Mouse (Mus musculus) inflammation-experienced regulatory T-cells, adult 6 months (primary cell): Measurements from ENCODE around the gene Ppfia1. TPM values are rescaled to one million over a fixed set of nuclear protein-coding genes. Genes with fewer than 3 reads are reported as not detected.

ENCODE experiments used
- ATAC-seq: one replicate; pipeline ENCODE4 v1.8.0; 2017
- polyA plus RNA-seq, 3 experiments: library from polyadenylated mRNA; unstranded; fragments of 100-300 nt; shearing (Covaris generic); gene quantifications; one replicate each; pipeline ENCODE4 v1.2.1; 2017

Gene Ppfia1
- polyA plus RNA-seq, 3 experiments from 2014 or later: 13.8 to 29.4 (median 21.1) TPM

DNA sequence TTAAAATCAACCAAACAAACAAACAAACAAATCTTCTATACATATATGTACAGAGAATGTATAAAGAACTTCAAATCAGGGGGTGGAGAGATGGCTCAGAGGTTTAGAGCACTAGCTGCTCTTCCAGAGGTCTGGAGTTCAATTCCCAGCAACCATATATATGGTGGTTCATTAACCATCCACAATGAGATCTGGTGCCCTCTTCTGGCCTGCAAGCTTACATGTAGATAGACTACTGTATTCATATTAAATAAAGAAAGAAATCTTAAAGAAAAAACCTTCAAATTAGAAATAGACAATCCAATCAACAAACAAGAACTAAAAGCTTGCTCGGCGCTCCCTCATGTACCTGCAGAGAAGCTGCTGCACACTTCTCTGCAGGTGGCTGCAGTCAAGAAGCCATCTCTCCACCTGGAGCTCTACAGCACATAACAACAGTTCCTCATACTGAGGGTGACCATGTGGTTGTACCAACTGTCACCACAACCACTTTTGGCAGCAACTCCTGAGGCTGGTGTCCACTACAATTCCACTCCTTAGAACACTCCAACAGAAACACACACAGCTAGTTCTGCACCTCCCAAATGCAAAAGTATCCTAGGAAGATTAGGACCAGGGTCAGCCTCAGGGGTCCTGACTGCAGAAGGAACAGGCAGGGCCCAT lies 3.5 kb downstream of the Ppfia1 start:
- no peak for ATAC-seq

DNA sequence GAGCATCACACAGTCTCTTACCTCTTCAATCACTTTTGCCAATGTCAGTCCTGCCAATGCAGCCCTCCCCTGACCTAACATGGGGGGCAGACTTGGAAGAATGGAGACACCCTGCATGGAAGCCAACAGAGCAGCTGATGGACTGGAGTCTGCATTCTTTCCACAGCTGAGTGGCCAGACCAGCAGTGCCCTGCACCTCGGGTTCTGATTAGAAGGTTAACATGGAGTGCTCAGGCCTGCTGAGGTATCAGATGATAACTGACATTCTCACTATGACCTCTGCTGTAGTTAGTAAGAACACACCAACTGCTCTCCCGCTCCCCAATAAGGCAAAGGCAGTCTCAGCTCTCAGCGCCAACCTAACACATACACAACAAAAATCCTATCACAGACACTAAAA lies 8.3 kb downstream of the Ppfia1 start:
- no peak for ATAC-seq

GRCm38 (mm10) chr7:144541351-144541750 lies 12.2 kb downstream of the Ppfia1 start:
- no peak for ATAC-seq

GRCm38 (mm10) chr7:144539146-144539545 lies 14.4 kb downstream of the Ppfia1 start:
- no peak for ATAC-seq

DNA sequence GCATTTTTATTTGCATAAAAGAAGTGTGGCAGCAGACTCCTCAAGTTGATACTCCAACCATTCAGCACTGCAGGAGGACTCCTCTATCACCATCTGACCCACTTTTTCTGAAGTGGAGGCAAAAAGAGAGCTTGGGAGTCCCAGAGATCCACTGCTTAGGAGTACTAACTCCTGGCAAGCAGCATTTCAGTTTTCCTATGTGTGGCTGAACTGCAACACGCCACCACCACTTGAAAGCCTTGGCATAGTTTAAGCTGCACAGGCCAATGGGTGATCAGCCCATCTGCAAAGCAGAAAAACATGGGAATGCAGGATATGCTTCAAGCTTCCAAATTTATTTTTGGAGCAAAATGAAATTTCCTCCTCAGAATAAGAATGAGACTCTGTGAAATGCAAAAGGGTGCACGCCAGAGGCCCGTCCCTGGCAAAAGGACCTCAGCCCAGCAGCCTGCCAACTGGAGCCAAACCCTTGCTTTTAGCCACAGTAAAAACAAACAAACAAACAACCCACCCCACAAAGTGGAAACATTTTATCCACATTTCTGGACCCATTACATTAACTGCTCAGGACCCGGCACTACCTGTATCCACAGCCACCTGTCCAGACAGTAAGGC lies 15.4 kb downstream of the Ppfia1 start:
- ATAC-seq: no peak

DNA sequence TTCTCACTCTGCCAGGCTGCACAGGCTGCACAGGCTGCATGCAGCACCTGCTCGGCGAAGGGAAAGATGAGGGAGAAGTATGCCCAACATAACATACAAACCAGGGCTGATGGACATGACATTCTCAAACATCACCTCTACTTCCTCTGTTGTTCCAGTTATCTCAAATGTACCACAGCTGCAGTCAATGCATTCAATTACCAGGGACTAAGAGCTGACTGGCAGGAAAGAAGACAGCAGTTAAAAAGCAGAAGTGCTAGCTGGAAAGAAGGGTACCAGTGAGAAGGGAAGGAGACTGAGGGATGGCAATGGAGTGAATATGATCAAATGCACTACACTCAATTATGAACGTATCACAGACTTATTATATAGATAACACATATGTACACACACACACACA lies 17.2 kb downstream of the Ppfia1 start:
- ATAC-seq: no peak

DNA sequence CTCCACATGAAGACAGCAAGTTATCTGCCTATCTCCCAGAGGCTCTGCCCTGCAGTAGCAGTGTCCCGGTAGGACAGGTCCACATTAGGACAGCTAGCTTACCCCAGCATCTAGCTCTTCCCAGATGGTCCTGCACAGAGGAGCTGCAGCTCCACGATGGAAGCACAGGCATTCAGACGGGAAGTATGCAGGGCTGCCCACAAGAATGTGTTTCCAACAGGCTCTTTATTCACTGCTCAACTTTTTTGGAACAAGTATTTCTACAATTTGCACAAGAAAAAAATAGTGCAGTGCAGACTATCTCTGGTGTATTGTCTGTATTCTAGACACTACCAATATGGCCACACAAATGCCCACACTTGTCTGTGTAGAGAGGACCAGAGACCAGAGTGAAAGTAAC lies 18.8 kb downstream of the Ppfia1 start:
- ATAC-seq: no peak

- peak; percentile 32 for ATAC-seq
Observed at GRCm38 (mm10) chr7:144531585-144532378, 21.7 kb downstream of the Ppfia1 start.

GRCm38 (mm10) chr7:144529851-144530250 lies 23.7 kb downstream of the Ppfia1 start:
- no peak for ATAC-seq

DNA sequence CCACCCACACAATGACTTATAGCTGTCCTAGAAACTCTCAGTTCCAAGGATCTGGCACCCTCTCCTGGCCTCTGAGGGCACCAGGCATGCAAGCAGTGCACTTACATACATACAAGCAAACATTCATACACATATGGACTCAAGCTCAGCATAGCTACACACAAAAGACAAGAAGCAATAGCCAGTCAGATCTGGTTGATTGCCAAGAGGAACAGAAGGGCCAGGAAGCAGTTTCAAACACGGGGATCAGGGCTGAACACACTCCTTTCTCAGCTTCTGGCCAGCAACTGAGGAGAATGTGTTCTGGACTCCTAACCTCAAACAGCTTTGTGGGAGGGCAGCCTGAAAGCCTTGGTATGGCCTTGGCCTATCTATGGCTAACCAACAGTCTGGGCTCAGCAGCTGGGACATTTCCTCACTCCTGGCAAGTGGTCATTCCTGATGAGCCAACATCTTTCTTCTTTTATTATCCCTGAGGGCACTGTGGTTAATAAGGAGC lies 25.8 kb downstream of the Ppfia1 start:
- no peak for ATAC-seq

DNA sequence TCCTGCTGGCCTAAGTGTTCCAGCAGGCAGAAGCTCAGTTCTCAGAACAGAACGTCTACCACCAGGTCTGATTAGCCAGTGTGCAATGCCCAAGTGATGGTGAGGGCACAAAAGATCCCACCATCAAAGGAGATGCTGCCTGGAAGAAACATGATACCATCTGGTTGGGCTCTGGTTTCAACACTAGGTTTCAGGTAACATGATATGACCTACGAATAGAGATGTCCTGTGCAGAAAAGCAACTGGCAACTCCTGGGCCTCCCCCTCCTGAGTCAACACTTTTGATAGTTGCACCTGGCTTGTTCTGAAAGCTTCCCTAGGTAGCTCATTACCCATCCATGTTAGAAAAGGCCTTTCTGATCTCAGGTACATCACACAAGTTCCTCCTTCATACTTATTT lies 26.9 kb downstream of the Ppfia1 start:
- no peak for ATAC-seq

DNA sequence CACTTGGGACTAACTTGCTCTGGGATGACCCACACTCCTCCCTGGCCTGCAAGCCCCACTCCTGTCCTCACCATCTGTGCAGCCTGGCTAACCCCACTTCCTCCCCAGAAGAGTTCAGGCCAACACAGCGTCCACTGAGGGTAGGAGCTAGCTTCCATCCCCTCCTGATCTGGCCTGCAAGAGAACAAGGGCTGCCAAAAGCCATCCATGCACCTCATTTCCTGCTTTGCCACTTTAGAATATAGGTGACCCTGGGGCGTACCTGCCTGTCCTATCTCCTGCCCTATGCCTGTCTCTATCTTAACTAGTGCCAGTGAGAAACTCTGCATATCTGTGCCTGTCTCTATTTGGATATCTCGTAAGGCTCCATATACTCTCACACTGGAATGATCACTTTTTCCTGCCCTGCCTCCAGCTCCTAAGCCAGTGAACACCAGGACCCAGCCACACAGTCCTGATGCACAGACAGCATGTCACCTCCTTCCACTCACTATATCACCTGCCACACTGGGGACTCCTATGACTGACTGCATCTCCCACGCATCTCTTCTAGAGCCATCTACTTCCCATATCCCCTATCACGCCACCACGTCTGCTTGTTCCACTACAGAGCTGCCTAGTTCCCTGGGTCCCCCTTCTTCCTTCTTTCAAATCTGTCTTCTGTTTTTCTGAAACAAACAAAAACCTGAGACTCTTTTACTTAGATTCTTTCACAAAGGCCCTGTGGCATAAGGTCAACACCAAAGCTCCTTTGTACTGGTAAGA lies 28.9 kb downstream of the Ppfia1 start:
- no peak for ATAC-seq

DNA sequence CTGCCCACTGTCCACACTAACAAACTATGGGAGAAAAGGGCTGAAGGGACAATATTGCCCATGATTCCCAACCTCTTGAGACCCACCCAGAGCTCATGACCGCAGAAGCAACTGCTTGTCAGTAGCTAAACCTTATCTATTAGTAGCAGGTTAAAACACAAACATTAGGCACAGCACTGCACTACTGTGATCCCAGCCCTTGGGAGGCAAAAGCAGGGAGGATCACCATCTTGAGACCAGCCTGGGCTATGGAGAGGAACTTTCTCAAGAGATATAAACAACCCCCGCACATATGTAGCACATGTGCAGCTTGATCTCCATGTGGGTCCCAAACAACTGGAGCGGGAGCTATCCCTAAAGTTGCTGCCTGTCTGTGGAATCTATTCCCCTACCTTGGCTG lies 30.1 kb downstream of the Ppfia1 start:
- ATAC-seq: no peak

GRCm38 (mm10) chr7:144521927-144522326 lies 31.6 kb downstream of the Ppfia1 start:
- ATAC-seq: no peak

- no peak for ATAC-seq
Observed at GRCm38 (mm10) chr7:144519852-144520251, 33.7 kb downstream of the Ppfia1 start.

DNA sequence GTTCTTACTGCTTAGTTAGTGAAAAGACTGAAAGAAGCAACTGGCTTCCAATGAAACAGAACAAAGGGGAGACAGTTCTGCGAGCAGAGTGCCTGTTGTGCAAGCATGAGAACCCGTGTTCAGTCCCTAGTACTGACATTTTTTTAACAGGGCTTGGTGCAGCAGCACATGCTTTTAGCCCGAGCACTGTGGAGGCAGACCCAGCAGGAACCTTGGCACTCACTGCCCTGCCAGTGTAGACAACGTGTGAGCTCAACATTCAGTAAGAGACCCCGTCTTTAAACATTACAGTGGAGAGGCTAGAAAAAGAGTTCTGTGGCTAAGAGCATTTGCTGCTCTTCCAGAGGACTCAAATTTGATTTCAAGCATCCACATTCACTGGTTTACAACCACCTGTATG lies 36.8 kb downstream of the Ppfia1 start:
- ATAC-seq: no peak

GRCm38 (mm10) chr7:144509090-144509489 lies 44.4 kb downstream of the Ppfia1 start:
- ATAC-seq: no peak

- no peak for ATAC-seq
Observed at GRCm38 (mm10) chr7:144506807-144507206, 46.7 kb downstream of the Ppfia1 start.

- no peak for ATAC-seq
Observed at GRCm38 (mm10) chr7:144503959-144504358, 49.6 kb downstream of the Ppfia1 start.

GRCm38 (mm10) chr7:144492931-144493330 lies 60.6 kb downstream of the Ppfia1 start:
- ATAC-seq: no peak

DNA sequence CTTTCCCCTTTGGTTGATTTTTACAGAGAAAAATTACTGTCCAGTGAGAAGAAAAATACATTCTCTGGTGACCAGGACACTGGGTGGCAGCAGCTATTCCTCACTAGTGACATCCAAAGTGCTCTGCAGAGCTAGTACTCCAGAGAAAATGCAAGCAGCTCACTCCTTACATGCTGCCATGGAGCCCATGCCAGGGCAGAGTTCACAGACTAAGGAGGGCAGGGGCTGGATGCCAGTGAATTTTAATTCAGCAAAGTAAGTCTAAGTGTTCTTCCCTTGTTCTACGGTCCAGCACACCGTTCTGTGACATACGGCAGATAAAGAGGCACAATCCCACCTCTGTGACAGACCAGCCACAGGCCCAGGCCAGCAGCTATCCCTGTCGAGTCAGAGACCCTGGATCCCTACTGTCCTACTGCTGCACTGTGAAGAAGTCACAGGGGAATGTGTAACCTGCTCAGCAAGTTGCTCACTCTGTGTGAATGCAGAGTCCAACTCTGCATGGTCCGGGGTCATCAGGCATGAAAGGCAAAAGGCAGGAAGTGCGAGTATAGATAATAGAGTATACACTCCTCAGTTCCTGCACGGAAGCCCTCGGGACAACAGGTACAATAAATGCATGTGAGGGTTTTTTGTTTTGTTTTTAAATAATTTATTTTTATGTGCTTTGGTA lies 63.2 kb downstream of the Ppfia1 start:
- ATAC-seq: no peak

- ATAC-seq: no peak
Observed at GRCm38 (mm10) chr7:144489067-144489774, 64.3 kb downstream of the Ppfia1 start.
